Mouse (Mus musculus) kidney, adult 2 months (tissue): ENCODE measurements around the gene Ccdc63. TPM values are rescaled to one million over a fixed set of nuclear protein-coding genes. Genes with fewer than 3 reads are reported as not detected.
"Not testable (repeated sequence)": the region's sequence is repeated elsewhere in the genome, so short reads cannot be mapped to it uniquely, and the experiment has no call there.

Source experiments
- DNase-seq: peaks from one replicate; pipeline ENCODE4 v3.0.0; 2021
- H3K27ac ChIP-seq: fragments of 200-500 bp; 2 replicates; pipeline ENCODE4 v1.5.1; 2012; ENCODE audit warnings: low read depth, low read length, control low read depth, inconsistent platforms; ENCODE audit not compliant: insufficient read depth
- H3K27me3 ChIP-seq: fragments of 200-500 bp; replicated peaks from 2 replicates; pipeline ENCODE4 v1.6.1; 2012; ENCODE audit warnings: mild to moderate bottlenecking, moderate library complexity, low read length, inconsistent platforms; ENCODE audit not compliant: control insufficient read depth, insufficient read depth
- H3K36me3 ChIP-seq: fragments of 200-500 bp; 2 replicates; pipeline ENCODE4 v1.6.1; 2012; ENCODE audit warnings: mild to moderate bottlenecking, moderate library complexity, low read length, inconsistent platforms; ENCODE audit not compliant: control insufficient read depth, insufficient read depth
- H3K4me1 ChIP-seq: fragments of 200-500 bp; 2 replicates; pipeline ENCODE4 v1.6.1; 2011; ENCODE audit warnings: low read length; ENCODE audit not compliant: control insufficient read depth, insufficient read depth
- H3K4me3 ChIP-seq: fragments of 200-500 bp; 2 replicates; pipeline ENCODE4 v1.5.1; 2011; ENCODE audit warnings: mild to moderate bottlenecking, low read depth, low read length, control low read depth; ENCODE audit not compliant: insufficient read depth
- CTCF ChIP-seq: fragments of 200-500 bp; conservative IDR thresholded peaks from 2 replicates; pipeline ENCODE4 v1.5.1; 2011; ENCODE audit warnings: low read depth, mild to moderate bottlenecking, control low read depth, low read length, moderate library complexity, mixed read lengths; ENCODE audit not compliant: insufficient read depth, insufficient read length
- POLR2A ChIP-seq: fragments of 200-500 bp; IDR thresholded peaks from one replicate; pipeline ENCODE4 v1.6.1; 2011; ENCODE audit warnings: low read depth, low read length, control low read depth
- WGBS: fragments of 180-500 bp; shearing (Covaris S2); methylation state at CpG from one replicate; pipeline ENCODE4 v1.1.7; 2018; 5-methylcytosine and 5-hydroxymethylcytosine counted together
- polyA plus RNA-seq: library from polyadenylated mRNA; depleted of rRNA; stranded (reverse); fragments of >200 nt; gene quantifications from 2 replicates; pipeline ENCODE4 v1.2.3, GENCODE M21; 2012

The Ccdc63 gene
- polyA plus RNA-seq, 1 experiment = 0.09 TPM

- peak overlapping the region; percentile 65 for H3K4me3 ChIP-seq
Measured at GRCm38 (mm10) chr5:122158557-122159515, 18.2 kb upstream of the Ccdc63 start.

GRCm38 (mm10) chr5:122157827-122158381 is 17.3 kb upstream of the Ccdc63 start, which contains the start of gene Ppp1cc:
Gene Ppp1cc (plus strand): TSS chr5:122158278.
- H3K4me1 ChIP-seq = peaks cover 25% of the 10 kb centered on the region
- TF ChIP-seq CTCF (peak; percentile 27; the same call in 1 of the 2 replicates), POLR2A (peak; percentile 56)
- WGBS = under 1% methylated on average over 54 of the region's 54 CpGs
- H3K36me3 ChIP-seq = no peaks in the 10 kb centered on the region
- peak within 1 kb of the TSS; percentile 26 for H3K27ac ChIP-seq
- no peaks in the 10 kb centered on the region for H3K27me3 ChIP-seq
- peak within 1 kb of the TSS; percentile 65 for H3K4me3 ChIP-seq
- peak; percentile 96 for DNase-seq

More at GRCm38 (mm10) chr5:122158557-122159515, 18.2 kb upstream of the Ccdc63 start:
- WGBS = 1% methylated on average over 42 of the region's 42 CpGs
- Histone ChIP-seq H3K4me1 (peaks cover 35% of the 10 kb centered on the region), H3K27me3 (no peaks in the 10 kb centered on the region), H3K27ac (0 out of 2 replicates have a peak overlapping the region, but pooled peaks have one; percentile 0), H3K36me3 (no peaks in the 10 kb centered on the region)
- no peak for DNase-seq
- TF ChIP-seq CTCF (no peak), POLR2A (no peak)

GRCm38 (mm10) chr5:122156486-122156885 is 15.9 kb upstream of the Ccdc63 start:
- WGBS = 59% methylated on average over 2 of the region's 2 CpGs
- H3K27me3 ChIP-seq = no peaks in the 10 kb centered on the region
- TF ChIP-seq CTCF (no peak), POLR2A (no peak)
- no peaks in the 10 kb centered on the region for H3K36me3 ChIP-seq
- H3K4me3 ChIP-seq = no peak overlapping the region
- H3K27ac ChIP-seq = no peak overlapping the region
- no peak for DNase-seq
- peaks cover 11% of the 10 kb centered on the region for H3K4me1 ChIP-seq

- Histone ChIP-seq H3K4me3 (no peak overlapping the region), H3K27ac (no peak overlapping the region), H3K36me3 (no peaks in the 10 kb centered on the region), H3K27me3 (no peaks in the 10 kb centered on the region), H3K4me1 (peaks cover 9% of the 10 kb centered on the region; the same call in 1 of the 2 replicates)
- peak; percentile 25 for DNase-seq
- TF ChIP-seq CTCF (no peak), POLR2A (no peak)
Measured at GRCm38 (mm10) chr5:122155613-122156012, 15.0 kb upstream of the Ccdc63 start.

- no peak for DNase-seq
- H3K4me1 ChIP-seq = peaks cover 6% of the 10 kb centered on the region; the same call in 1 of the 2 replicates
- no peaks in the 10 kb centered on the region for H3K27me3 ChIP-seq
- no peak for TF ChIP-seq POLR2A
- no peak for TF ChIP-seq CTCF
- no peaks in the 10 kb centered on the region for H3K36me3 ChIP-seq
- H3K27ac ChIP-seq = peak overlapping the region; percentile 18; the same call in 1 of the 2 replicates
- WGBS = 66% methylated on average over 3 of the region's 3 CpGs
- no peak overlapping the region for H3K4me3 ChIP-seq
Measured at GRCm38 (mm10) chr5:122154782-122155181, 14.2 kb upstream of the Ccdc63 start.

GRCm38 (mm10) chr5:122154006-122154405 is 13.4 kb upstream of the Ccdc63 start:
- H3K4me3 ChIP-seq = no peak overlapping the region
- H3K27me3 ChIP-seq = no peaks in the 10 kb centered on the region
- H3K36me3 ChIP-seq = no peaks in the 10 kb centered on the region
- TF ChIP-seq CTCF (no peak), POLR2A (no peak)
- H3K4me1 ChIP-seq = 0 out of 2 replicates have a peak, but pooled peaks cover 3% of the 10 kb centered on the region
- no peak overlapping the region for H3K27ac ChIP-seq
- WGBS = 31% methylated on average over 13 of the region's 14 CpGs
- no peak for DNase-seq

GRCm38 (mm10) chr5:122152508-122152907 is 11.9 kb upstream of the Ccdc63 start:
- not testable (repeated sequence) for H3K4me3 ChIP-seq, H3K27ac ChIP-seq, H3K4me1 ChIP-seq, DNase-seq, H3K27me3 ChIP-seq, H3K36me3 ChIP-seq
- 93% methylated on average over 5 of the region's 5 CpGs for WGBS
